Mouse (Mus musculus) MEL (cell line): ENCODE data around the gene Polr3gl. TPM values are rescaled to one million over a fixed set of nuclear protein-coding genes. Genes with fewer than 3 reads are reported as not detected.

ENCODE experiments used
- DNase-seq: peaks from one replicate; pipeline ENCODE4 v3.0.0; 2011; ENCODE audit warnings: low read depth, low spot score
- H3K27ac ChIP-seq: 2 replicates; pipeline ENCODE4 v1.5.1; 2012; ENCODE audit warnings: low read depth, mild to moderate bottlenecking, control low read depth, low read length, moderate library complexity; ENCODE audit not compliant: control insufficient read depth
- H3K27me3 ChIP-seq, 2 experiments: fragments of 150-350 bp in 1 of 2; sonication (generic) in 1 of 2; 2 replicates each; pipeline ENCODE4 v1.6.1; 2012; ENCODE audit warnings: low read length in 2 of 2, mild to moderate bottlenecking in 2 of 2, improper control_type of control experiment in 1 of 2, moderate library complexity in 1 of 2; ENCODE audit not compliant: insufficient read depth in 2 of 2, control insufficient read depth in 1 of 2
- H3K36me3 ChIP-seq, 2 experiments: 2 replicates each; pipeline ENCODE4 v1.6.1; 2012 to 2014; ENCODE audit warnings: low read length in 2 of 2, improper control_type of control experiment in 1 of 2, inconsistent platforms in 1 of 2, mild to moderate bottlenecking in 1 of 2; ENCODE audit not compliant: insufficient read depth in 2 of 2, control insufficient read depth in 1 of 2
- H3K4me1 ChIP-seq, 2 experiments: fragments of 150-350 bp in 1 of 2; sonication (generic) in 1 of 2; 2 replicates each; pipeline ENCODE4 v1.6.1; 2012; ENCODE audit warnings: low read length in 2 of 2, improper control_type of control experiment in 1 of 2, mild to moderate bottlenecking in 1 of 2; ENCODE audit not compliant: insufficient read depth in 2 of 2, control insufficient read depth in 1 of 2
- H3K4me3 ChIP-seq, 2 experiments: fragments of 150-350 bp in 1 of 2; sonication (generic) in 1 of 2; 2 replicates each; pipeline ENCODE4 v1.5.1; 2012; ENCODE audit warnings: low read depth in 2 of 2, low read length in 2 of 2, mild to moderate bottlenecking in 2 of 2, moderate library complexity in 2 of 2, control low read depth in 1 of 2, improper control_type of control experiment in 1 of 2; ENCODE audit not compliant: control insufficient read depth in 1 of 2, insufficient read depth in 1 of 2
- H3K79me2 ChIP-seq: 2 replicates; pipeline ENCODE4 v1.6.1; 2012; ENCODE audit warnings: mild to moderate bottlenecking, low read length, moderate library complexity; ENCODE audit not compliant: control insufficient read depth, poor library complexity, insufficient read depth
- H3K9ac ChIP-seq: 2 replicates; pipeline ENCODE4 v1.6.1; 2012; ENCODE audit warnings: low read depth, mild to moderate bottlenecking, control low read depth, low read length, moderate library complexity; ENCODE audit not compliant: control insufficient read depth, poor library complexity, severe bottlenecking
- H3K9me3 ChIP-seq: fragments of 150-350 bp; sonication (generic); replicated peaks from 2 replicates; pipeline ENCODE4 v1.6.1; 2012; ENCODE audit warnings: mild to moderate bottlenecking, low read length, improper control_type of control experiment, moderate library complexity; ENCODE audit not compliant: insufficient read depth
- BHLHE40 ChIP-seq: IDR thresholded peaks from 2 replicates; pipeline ENCODE4 v1.6.1; 2012; ENCODE audit warnings: low read depth, mild to moderate bottlenecking, inconsistent platforms, low read length, improper control_type of control experiment, borderline replicate concordance
- CHD1 ChIP-seq: IDR thresholded peaks from 2 replicates; pipeline ENCODE4 v1.6.1; 2012; ENCODE audit warnings: low read depth, mild to moderate bottlenecking, inconsistent platforms, low read length, improper control_type of control experiment
- CHD2 ChIP-seq: IDR thresholded peaks from 2 replicates; pipeline ENCODE4 v1.6.1; 2011; ENCODE audit warnings: low read length, improper control_type of control experiment
- GABPA ChIP-seq: IDR thresholded peaks from 2 replicates; pipeline ENCODE4 v1.6.1; 2012; ENCODE audit warnings: low read depth, mild to moderate bottlenecking, inconsistent platforms, low read length, improper control_type of control experiment, moderate library complexity
- GATA1 ChIP-seq: IDR thresholded peaks from 2 replicates; pipeline ENCODE4 v1.6.1; 2011; ENCODE audit warnings: low read depth, low read length, improper control_type of control experiment
- JUND ChIP-seq: IDR thresholded peaks from 2 replicates; pipeline ENCODE4 v1.6.1; 2011; ENCODE audit warnings: low read depth, mild to moderate bottlenecking, improper control_type of control experiment, low read length
- KAT2A ChIP-seq: conservative IDR thresholded peaks from 2 replicates; pipeline ENCODE4 v1.6.1; 2012; ENCODE audit warnings: low read depth, low read length, improper control_type of control experiment, inconsistent platforms
- MAFK ChIP-seq: IDR thresholded peaks from 2 replicates; pipeline ENCODE4 v1.6.1; 2011; ENCODE audit warnings: low read depth, mild to moderate bottlenecking, low read length, improper control_type of control experiment, borderline replicate concordance
- MAX ChIP-seq: IDR thresholded peaks from 2 replicates; pipeline ENCODE4 v1.6.1; 2011; ENCODE audit warnings: low read length, improper control_type of control experiment
- MAZ ChIP-seq: IDR thresholded peaks from 2 replicates; pipeline ENCODE4 v1.6.1; 2012; ENCODE audit warnings: low read depth, mild to moderate bottlenecking, inconsistent platforms, low read length, improper control_type of control experiment
- MXI1 ChIP-seq: IDR thresholded peaks from 2 replicates; pipeline ENCODE4 v1.6.1; 2011; ENCODE audit warnings: mild to moderate bottlenecking, low read depth, low read length, improper control_type of control experiment
- MYB ChIP-seq: IDR thresholded peaks from 2 replicates; pipeline ENCODE4 v1.6.1; 2011; ENCODE audit warnings: mild to moderate bottlenecking, low read depth, low read length, improper control_type of control experiment
- MYC ChIP-seq: IDR thresholded peaks from 2 replicates; pipeline ENCODE4 v1.6.1; 2011; ENCODE audit warnings: low read depth, mild to moderate bottlenecking, low read length, improper control_type of control experiment, moderate library complexity
- NELFE ChIP-seq: IDR thresholded peaks from 2 replicates; pipeline ENCODE4 v1.6.1; 2011; ENCODE audit warnings: low read depth, low read length, improper control_type of control experiment
- POLR2A ChIP-seq, 2 experiments: IDR thresholded peaks; 2 replicates each; pipeline ENCODE4 v1.6.1; 2011 to 2012; ENCODE audit warnings: low read length in 2 of 2, mild to moderate bottlenecking in 2 of 2, control low read depth in 1 of 2, improper control_type of control experiment in 1 of 2, low read depth in 1 of 2, moderate library complexity in 1 of 2; ENCODE audit not compliant: control insufficient read depth in 1 of 2, insufficient read depth in 1 of 2, poor library complexity in 1 of 2
- RAD21 ChIP-seq: IDR thresholded peaks from 2 replicates; pipeline ENCODE4 v1.6.1; 2011; ENCODE audit warnings: mild to moderate bottlenecking, low read depth, low read length, improper control_type of control experiment
- SIN3A ChIP-seq: IDR thresholded peaks from 2 replicates; pipeline ENCODE4 v1.6.1; 2012; ENCODE audit warnings: low read length, improper control_type of control experiment, inconsistent platforms
- TAL1 ChIP-seq: IDR thresholded peaks from 2 replicates; pipeline ENCODE4 v1.6.1; 2012; ENCODE audit warnings: mild to moderate bottlenecking, inconsistent platforms, low read length, moderate library complexity, mixed read lengths
- USF1 ChIP-seq: IDR thresholded peaks from 2 replicates; pipeline ENCODE4 v1.6.1; 2014; ENCODE audit warnings: low read depth, mild to moderate bottlenecking, inconsistent platforms, low read length, improper control_type of control experiment, moderate library complexity
- USF2 ChIP-seq, 2 experiments: IDR thresholded peaks; 2 replicates each; pipeline ENCODE4 v1.6.1; 2011 to 2012; ENCODE audit warnings: improper control_type of control experiment in 2 of 2, low read length in 2 of 2, borderline replicate concordance in 1 of 2, inconsistent platforms in 1 of 2, low read depth in 1 of 2, mild to moderate bottlenecking in 1 of 2; ENCODE audit not compliant: insufficient read depth in 1 of 2
- ZKSCAN1 ChIP-seq: IDR thresholded peaks from 2 replicates; pipeline ENCODE4 v1.6.1; 2012; ENCODE audit warnings: low read depth, mild to moderate bottlenecking, inconsistent platforms, low read length, improper control_type of control experiment, moderate library complexity
- ZMIZ1 ChIP-seq: IDR thresholded peaks from 2 replicates; pipeline ENCODE4 v1.6.1; 2012; ENCODE audit warnings: low read depth, mild to moderate bottlenecking, inconsistent platforms, low read length, improper control_type of control experiment, moderate library complexity
- polyA plus RNA-seq, 2 experiments: library from polyadenylated mRNA; stranded (reverse) in 1 of 2; unstranded in 1 of 2; fragments of >175 nt in 1 of 2; fragments of >200 nt in 1 of 2; gene quantifications; 2 replicates each; pipeline versions ENCODE4 v1.2.1 to v1.2.4; 2012; ENCODE audit warnings: low replicate concordance in 2 of 2, low read depth in 1 of 2; ENCODE audit not compliant: insufficient read length in 2 of 2, insufficient read depth in 1 of 2, missing spikeins in 1 of 2
- total RNA-seq: library from RNA; depleted of rRNA; stranded (reverse); fragments of 300-350 nt; gene quantifications from 2 replicates; pipeline ENCODE4 v1.2.3, GENCODE M21; 2012

The Polr3gl gene
- total and polyA plus RNA-seq, 3 experiments, result 31.1 to 39.8 TPM; not detected in 1

DNA sequence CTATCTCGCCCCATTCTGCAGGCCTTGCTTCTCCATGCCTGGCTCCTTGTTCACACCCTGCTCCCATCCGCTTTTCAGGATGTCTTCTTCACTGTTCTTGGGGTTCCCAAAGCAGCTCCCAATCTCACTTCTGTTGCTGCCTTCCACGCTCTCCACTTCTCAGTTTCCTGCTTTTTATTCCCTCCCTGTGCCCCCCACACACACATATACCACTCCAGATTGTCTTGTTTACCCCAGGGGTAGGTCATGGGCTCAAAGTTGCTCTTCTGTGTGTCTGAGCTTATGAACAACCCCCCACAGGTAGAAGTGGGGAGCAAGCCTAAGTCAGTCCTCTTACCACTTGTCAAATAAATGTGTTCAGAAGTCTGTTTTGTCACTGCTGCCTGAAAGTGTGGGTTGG, 5.4 kb upstream of the Polr3gl start:
- no peaks in the 10 kb centered on the region; the same call in 1 of the 2 replicates for H3K79me2 ChIP-seq
- DNase-seq, result no peak
- TF ChIP-seq MYB, result no peak
- TF ChIP-seq NELFE, result no peak
- TF ChIP-seq CHD2, result no peak
- TF ChIP-seq USF2 (IDR thresholded peaks at IDR 0.05; ENCODE audit: borderline replicate concordance in 1 of 2, insufficient read depth in 1 of 2, low read depth in 1 of 2, low read length in 2 of 2), result no peak
- no peak for TF ChIP-seq MAFK
- TF ChIP-seq GATA1, result no peak
- no peak for TF ChIP-seq MAX
- no peak for TF ChIP-seq USF1
- TF ChIP-seq RAD21, result no peak
- TF ChIP-seq BHLHE40, result no peak
- no peak for TF ChIP-seq TAL1
- no peak overlapping the region for H3K9ac ChIP-seq
- H3K4me1 ChIP-seq, result peaks cover 8 to 10% of the 10 kb centered on the region in 2 experiments
- H3K4me3 ChIP-seq, result no peak overlapping the region
- no peak overlapping the region for H3K27ac ChIP-seq
- peaks cover 0 to 7% of the 10 kb centered on the region in 2 experiments; a peak in 2 of 4 replicates for H3K36me3 ChIP-seq
- H3K9me3 ChIP-seq, result no peaks in the 10 kb centered on the region
- no peaks in the 10 kb centered on the region for H3K27me3 ChIP-seq

DNA sequence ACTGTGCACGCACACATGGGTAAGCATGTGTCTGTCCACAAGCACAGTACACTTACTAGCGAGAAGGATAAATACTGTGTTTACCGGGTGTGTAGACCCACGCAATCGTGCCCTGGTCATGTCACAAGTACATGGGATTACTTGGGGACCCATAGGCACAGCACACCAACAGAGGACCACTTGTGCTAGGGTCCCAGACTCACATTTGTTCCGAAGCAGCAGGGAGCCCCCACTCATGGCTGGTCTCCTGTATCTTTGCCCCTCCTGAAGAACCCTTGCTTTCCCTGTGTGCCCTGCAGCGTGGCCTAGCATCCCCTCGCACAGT, 5.0 kb upstream of the Polr3gl start:
- DNase-seq, result no peak
- H3K9me3 ChIP-seq, result no peaks in the 10 kb centered on the region
- TF ChIP-seq CHD1, result no peak
- no peak for TF ChIP-seq ZMIZ1
- TF ChIP-seq USF1, result no peak
- no peak for TF ChIP-seq JUND
- no peak for TF ChIP-seq GABPA
- TF ChIP-seq MYC, result no peak
- no peak for TF ChIP-seq POLR2A (IDR thresholded peaks at IDR 0.05; ENCODE audit: control insufficient read depth in 1 of 2, insufficient read depth in 1 of 2, low read depth in 1 of 2, low read length in 2 of 2, poor library complexity in 1 of 2)
- TF ChIP-seq USF2 (IDR thresholded peaks at IDR 0.05; ENCODE audit: borderline replicate concordance in 1 of 2, insufficient read depth in 1 of 2, low read depth in 1 of 2, low read length in 2 of 2), result no peak
- TF ChIP-seq ZKSCAN1, result no peak
- TF ChIP-seq TAL1, result no peak
- no peak for TF ChIP-seq SIN3A
- TF ChIP-seq MXI1, result no peak
- TF ChIP-seq MAZ, result no peak
- no peak for TF ChIP-seq KAT2A
- H3K27me3 ChIP-seq, result no peaks in the 10 kb centered on the region
- peaks cover 1% of the 10 kb centered on the region; the same call in 1 of the 2 replicates for H3K79me2 ChIP-seq
- H3K36me3 ChIP-seq, result peaks cover 0 to 7% of the 10 kb centered on the region in 2 experiments; a peak in 2 of 4 replicates
- no peak overlapping the region for H3K9ac ChIP-seq
- peaks cover 8 to 12% of the 10 kb centered on the region in 2 experiments for H3K4me1 ChIP-seq
- no peak overlapping the region for H3K27ac ChIP-seq
- no peak overlapping the region for H3K4me3 ChIP-seq
